Mouse (Mus musculus) E14TG2a.4 (cell line): ENCODE measurements at regions not wholly inside any gene's neighbourhood (a gene's known extent, or its start where the extent isn't known, plus 50 kb on each side); places are given as distances from the start of the nearest gene placed in this dataset.

Experiments
- CTCF ChIP-seq: conservative IDR thresholded peaks from 2 replicates; pipeline ENCODE4 v1.5.1; 2014; ENCODE audit warnings: low read length
- POU5F1 ChIP-seq: IDR thresholded peaks from 2 replicates; pipeline ENCODE4 v1.6.1; 2014; ENCODE audit warnings: low read length, borderline replicate concordance

DNA sequence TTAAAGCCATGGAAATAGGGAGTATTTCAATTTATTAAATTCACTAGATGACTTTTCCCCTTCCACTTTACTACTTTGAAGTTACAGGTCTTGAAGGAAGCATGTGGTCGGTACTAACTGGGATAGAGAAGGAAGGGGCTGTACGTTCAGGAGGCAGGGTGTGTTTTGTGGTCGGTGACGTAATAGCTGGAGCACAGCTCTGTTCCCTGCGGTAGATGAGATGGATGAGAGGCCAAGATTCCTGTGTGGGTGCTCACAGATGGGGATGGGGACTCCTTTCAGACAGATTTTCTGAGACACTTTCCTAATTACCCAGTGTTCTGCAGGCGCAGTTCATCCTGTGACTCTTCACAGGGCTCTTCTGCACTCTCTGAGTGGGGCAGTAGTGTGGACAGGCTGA, 182.9 kb downstream of the Stk31 start:
- TF ChIP-seq CTCF = no peak
- no peak for TF ChIP-seq POU5F1
